Mouse (Mus musculus): ENCODE measurements at regions not wholly inside any gene's neighbourhood (a gene's known extent, or its start where the extent isn't known, plus 50 kb on each side); places are given as distances from the start of the nearest gene placed in this dataset.
"Not testable (repeated sequence)": the region's sequence is repeated elsewhere in the genome, so short reads cannot be mapped to it uniquely, and the experiment has no call there.

GRCm38 (mm10) chr3:58228189-58228588 is 186.3 kb upstream of the Tsc22d2 start:
- DNase-seq: no peak

- no peak for DNase-seq
Measured at GRCm38 (mm10) chr3:58231746-58232145, 182.8 kb upstream of the Tsc22d2 start.

GRCm38 (mm10) chr3:58233296-58233695 is 181.2 kb upstream of the Tsc22d2 start:
- no peak for DNase-seq

- no peak for DNase-seq
Measured at GRCm38 (mm10) chr3:58234846-58235630, 179.5 kb upstream of the Tsc22d2 start.

- DNase-seq: no peak
Measured at GRCm38 (mm10) chr3:58238111-58238510, 176.4 kb upstream of the Tsc22d2 start.

DNA sequence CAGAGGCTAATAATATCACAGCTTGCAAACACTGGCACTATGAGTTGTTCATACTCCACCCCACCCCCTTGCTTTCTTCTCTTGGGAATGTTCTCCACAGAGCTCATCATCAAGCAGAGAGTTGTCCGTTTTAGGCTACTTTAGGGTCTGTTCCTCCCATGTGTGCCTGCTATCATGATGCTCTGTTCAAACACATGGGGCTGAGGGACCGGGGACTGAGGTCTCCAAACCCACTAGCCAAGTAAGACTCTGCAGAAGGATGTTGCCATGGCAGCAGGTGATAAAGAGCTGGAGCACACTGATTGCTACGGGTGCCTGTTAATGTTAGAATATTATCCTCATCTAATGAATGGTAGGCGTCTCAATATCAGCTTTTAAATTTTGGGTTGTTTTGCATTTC is 173.7 kb upstream of the Tsc22d2 start:
- DNase-seq: no peak

GRCm38 (mm10) chr3:58245361-58245760 is 169.2 kb upstream of the Tsc22d2 start:
- DNase-seq: no peak

- no peak for DNase-seq
Measured at GRCm38 (mm10) chr3:58247989-58248388, 166.5 kb upstream of the Tsc22d2 start.

- DNase-seq: peak; percentile 10 to 12
Measured at GRCm38 (mm10) chr3:58253942-58254341, 160.6 kb upstream of the Tsc22d2 start.

DNA sequence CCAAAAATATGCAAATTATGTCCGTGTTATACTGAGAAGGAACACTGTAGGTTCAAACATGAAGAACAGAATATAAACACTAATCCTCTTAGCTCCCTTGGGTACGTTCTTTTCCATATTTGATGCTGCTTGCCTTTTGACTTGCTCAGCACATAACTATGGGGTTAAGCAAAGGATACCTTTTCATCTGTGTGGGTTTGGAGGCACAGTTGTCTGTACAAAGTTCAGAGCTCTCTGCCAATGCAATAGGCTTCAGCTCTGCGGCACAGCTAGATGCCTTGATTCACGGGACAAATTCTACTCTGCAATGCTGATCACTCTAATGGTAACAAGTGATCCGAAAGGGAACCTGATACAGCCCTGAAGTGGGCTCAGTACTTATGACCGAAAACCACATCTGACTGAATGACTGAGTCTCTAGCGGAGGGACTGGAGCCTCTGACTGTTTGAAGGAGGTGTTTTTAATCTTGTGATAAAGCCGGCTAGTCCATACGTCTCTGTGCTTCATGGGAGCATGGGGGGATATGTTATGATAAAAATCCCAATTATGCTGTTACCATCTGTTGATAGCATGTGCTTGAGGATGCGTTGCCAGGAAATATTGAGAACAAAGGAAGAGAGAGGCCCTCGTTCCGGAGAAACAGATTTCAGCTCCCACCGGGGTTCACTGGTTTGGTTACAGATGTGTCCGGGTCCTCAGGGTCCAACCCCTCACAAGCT is 146.7 kb upstream of the Tsc22d2 start:
- no peak for DNase-seq

DNA sequence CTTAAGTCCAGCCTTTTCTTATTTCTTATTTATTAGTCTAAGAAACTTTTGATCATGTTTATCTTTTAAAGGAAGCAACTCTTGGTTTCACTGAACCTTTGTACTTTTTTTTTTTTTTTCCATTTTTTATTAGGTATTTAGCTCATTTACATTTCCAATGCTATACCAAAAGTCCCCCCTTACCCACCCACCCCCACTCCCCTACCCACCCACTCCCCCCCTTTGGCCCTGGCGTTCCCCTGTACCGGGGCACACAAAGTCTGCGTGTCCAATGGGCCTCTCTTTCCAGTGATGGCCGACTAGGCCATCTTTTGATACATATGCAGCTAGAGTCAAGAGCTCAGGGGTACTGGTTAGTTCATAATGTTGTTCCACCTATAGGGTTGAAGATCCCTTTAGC is 143.1 kb upstream of the Tsc22d2 start:
- not testable (repeated sequence) for DNase-seq

DNA sequence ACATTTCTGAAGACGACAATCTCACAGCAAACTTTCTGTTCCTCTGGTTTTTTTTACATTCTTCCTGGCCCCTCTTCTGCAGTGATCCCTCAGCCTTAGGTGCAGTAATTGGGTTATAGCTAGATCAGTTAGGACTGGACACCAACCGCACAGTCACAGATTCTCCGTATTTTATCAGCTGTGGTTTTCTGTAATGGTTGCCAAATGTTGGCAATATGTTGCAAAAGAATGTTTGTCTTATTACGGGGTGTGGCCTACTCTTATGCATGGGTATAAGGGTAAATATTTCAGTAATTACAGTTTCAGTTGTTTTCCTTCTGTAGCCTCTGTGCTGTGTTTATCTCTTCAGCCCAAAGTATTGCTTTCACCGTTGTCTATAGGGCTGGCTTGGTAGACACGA is 133.2 kb upstream of the Tsc22d2 start:
- no peak for DNase-seq

DNA sequence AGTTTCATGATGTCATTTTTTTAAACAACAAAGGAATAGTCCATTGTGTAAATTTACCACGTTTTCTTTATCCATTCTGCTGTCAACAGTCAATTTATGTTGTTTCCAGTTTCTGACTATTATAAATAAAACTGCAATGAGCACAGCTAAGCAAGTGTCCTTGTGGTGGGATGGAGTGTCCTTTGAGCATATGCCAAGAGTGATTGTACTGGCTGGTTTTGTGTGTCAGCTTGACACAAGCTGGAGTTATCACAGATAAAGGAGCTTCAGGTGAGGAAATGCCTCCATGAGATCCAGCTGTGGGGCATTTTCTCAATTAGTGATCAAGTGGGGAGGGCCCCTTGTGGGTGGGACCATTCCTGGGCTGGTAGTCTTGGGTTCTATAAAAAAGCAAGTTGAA is 130.1 kb upstream of the Tsc22d2 start:
- not testable (repeated sequence) for DNase-seq

DNA sequence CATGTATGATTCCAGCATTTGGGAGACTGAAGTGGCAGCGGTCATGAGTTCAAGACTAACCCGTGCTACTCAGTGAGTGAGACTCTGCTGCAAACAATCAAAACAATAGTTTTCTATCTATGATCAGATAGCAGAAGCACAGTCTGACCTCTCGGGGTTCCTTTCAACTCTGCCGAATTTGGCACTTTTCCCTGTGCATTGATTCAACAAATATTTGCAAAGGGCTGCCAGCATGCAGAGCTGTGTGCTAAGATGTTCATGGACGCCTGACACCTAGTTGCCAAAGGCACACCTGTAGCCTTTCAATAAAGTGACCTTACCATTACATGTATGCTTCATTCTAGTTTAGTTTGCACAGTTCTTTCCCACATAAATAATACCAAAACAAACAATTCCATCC is 118.7 kb upstream of the Tsc22d2 start:
- DNase-seq: no peak

GRCm38 (mm10) chr3:58300213-58300612 is 114.3 kb upstream of the Tsc22d2 start:
- no peak for DNase-seq

- no peak for DNase-seq
Measured at GRCm38 (mm10) chr3:58300801-58301485, 113.6 kb upstream of the Tsc22d2 start.

GRCm38 (mm10) chr3:58302322-58302721 is 112.2 kb upstream of the Tsc22d2 start:
- DNase-seq: no peak

GRCm38 (mm10) chr3:58303746-58304145 is 110.8 kb upstream of the Tsc22d2 start:
- no peak for DNase-seq

GRCm38 (mm10) chr3:58309601-58310000 is 104.9 kb upstream of the Tsc22d2 start:
- no peak for DNase-seq

DNA sequence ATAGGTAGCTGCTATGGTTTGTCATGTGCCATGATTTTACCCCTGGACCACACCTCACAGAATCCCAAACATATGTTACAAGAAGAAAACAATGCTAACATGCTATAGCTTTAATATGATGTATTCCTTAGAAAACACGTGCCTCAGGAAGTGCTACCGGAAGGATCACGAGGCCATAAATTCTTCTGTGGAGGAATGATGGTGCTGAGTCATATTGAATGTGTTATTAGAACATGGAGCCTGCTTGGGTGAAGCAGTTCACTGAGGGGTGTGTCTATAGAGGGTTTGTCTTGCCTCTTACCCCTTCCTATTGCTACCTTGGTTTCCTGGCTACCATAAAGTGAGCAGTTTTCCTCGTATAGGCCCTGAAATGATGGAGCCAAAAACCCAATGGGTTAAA is 104.1 kb upstream of the Tsc22d2 start:
- DNase-seq: no peak

DNA sequence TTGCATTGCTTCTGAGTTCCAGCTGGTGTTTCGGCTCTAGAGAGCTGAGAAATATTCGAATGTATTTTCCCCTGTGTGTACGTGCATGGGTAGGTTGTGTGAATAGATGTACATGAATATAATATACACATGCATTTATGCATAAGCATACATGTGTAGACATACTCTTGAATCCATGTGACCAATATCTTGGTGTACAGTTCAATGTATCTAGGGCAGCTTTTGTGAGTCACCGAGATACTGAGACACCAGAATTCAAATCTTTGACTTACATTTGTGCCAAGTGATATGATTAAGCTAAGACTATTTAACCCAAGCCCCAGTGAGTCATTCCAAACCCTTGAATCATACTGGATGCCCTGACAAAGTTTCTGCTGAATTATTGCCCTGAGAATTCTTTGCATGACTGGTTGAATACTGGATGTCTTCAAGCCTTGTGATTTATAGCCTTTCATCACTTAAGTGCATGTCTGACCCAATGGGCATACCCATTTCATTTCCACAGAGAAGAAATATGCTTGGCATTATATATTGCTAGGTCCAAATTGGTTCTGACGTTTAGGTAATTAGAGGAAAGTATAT is 103.3 kb upstream of the Tsc22d2 start:
- DNase-seq: no peak

DNA sequence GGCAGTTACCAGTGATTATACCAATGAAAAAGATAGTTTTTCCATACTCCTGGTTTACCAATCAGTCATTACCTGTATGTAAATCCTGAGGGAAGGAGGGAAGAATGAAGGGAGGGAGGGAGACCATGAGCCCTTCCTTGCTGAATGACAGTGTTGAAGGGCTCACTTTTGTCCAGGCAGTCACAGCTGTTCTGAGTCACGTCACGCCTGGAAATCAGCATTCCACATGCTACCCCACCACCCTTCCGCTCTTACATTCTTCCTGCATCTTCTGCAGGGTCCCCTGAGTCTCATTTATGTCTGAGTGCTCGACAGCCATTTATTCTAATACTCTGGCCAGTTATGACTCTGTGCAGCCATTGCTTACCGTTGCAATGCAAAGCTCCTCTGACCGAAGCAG is 101.9 kb upstream of the Tsc22d2 start:
- no peak for DNase-seq

DNA sequence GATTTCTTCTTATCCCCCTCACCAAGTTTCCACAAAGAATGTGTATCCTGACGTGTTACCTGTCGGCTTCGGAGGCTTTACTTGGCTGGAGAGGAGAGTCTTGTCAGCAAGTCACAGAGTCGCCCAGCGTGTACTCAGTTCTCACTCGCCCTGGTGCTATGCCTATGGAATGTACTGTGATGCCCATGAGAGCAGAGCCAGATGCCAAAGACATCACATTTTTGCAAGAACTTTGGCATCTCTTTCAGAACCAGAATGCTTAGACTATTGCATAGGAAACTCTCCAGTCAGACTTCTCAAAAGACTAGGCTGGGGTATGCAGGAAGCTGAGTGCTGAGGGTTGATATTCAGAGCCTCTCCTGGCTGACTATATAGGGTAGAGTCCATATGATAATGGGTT is 99.3 kb upstream of the Tsc22d2 start:
- DNase-seq: no peak
